Mouse (Mus musculus): Measurements from ENCODE around the gene Gpr182.

GRCm38 (mm10) chr10:127750136-127750777 lies 1.3 kb downstream of the Gpr182 start:
- TF ChIP-seq POLR2A (IDR thresholded peaks at IDR 0.05; ENCODE audit: low read depth, low read length) (no peak), MXI1 (IDR thresholded peaks at IDR 0.05; ENCODE audit: low read depth, low read length) (no peak)
